Mouse (Mus musculus): ENCODE measurements around the gene Ikzf1. TPM values are rescaled to one million over a fixed set of nuclear protein-coding genes. Genes with fewer than 3 reads are reported as not detected.

The Ikzf1 gene
- polyA plus RNA-seq, 2 experiments from 2014 or later: 133 to 140 TPM

DNA sequence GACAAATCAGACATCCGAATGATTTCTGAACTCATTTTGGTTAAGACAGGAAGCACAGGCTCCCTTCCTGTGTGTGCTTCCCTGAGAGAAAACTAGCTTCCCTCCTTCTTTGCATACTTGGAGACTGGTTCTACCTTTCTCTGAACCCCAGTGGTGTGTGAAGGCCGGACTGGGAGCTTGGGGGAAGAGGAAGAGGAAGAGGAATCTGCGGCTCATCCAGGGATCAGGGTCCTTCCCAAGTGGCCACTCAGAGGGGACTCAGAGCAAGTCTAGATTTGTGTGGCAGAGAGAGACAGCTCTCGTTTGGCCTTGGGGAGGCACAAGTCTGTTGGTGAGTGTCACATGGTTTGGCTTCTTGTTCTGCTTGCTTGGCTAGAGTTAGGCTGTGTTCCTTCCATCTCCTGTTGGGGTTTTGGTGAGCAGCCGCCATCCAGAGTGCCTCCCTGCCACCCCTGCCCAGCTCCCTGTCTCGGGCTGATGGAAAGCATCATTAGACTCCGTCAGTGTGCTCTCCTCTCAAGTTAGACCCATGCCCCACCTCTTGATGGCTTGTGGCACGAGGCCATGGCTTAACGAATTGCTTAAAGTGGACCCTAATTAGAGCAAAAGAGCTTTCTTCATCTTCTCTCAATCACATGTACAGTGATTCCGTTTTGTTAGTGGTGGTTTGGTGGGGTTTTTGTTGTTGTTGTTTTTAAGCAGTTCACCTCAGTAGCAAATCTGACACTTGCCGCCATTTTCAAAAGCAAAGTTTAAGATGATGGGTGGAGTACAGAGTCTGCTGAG lies 5.4 kb downstream of the Ikzf1 start:
- peak; percentile 44 for ATAC-seq

DNA sequence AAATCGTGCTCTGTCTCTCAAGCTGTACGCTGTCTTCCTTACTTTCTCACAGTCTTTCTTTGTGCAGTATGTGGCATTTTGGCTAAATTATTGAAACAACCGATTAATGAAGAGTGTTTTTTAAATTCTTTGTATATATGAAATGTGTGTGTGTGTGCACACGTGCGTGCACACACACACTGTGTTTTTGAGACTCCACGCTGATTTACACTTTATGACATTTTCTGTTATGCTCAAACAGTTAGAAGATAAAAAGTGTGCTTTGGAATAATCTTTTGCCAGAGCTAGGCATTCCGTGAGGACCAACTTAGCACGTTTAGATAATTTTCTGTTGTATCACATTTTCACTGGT lies 6.0 kb downstream of the Ikzf1 start:
- ATAC-seq: no peak

DNA sequence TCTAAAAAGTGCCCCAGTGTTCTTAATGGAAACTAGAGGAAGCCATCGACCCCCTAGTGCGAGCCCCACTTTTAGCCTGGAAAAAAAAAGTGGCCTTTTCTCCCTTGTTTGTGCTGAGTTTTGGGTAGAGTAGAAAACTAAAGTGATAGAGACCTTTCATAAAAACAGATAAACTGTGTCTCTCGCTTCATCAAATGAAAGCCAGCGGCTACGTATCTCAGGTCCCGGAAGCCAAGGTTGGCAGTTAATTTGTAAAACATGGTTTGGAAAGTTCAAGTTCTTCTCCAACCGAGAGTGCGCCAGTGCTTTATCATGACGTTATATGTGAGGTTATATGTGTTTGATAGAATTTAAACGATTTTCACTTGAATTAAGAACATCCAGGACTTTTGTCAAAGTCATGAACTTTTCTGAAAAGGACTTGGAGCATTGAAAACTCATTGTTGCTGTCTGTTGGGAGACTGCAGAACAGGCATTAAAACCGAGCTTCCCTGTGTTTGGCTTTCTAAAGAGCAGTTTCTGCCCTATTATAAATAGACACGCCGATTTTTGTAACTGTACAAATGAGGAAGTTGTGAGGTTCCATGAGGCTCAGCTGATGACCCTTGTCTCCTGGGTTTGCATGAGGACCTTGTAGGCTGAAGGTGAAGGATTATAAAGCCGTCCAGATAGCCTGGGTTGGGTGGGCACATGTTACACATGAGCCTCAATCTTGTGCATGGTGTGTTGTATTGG lies 6.7 kb downstream of the Ikzf1 start:
- ATAC-seq: no peak

DNA sequence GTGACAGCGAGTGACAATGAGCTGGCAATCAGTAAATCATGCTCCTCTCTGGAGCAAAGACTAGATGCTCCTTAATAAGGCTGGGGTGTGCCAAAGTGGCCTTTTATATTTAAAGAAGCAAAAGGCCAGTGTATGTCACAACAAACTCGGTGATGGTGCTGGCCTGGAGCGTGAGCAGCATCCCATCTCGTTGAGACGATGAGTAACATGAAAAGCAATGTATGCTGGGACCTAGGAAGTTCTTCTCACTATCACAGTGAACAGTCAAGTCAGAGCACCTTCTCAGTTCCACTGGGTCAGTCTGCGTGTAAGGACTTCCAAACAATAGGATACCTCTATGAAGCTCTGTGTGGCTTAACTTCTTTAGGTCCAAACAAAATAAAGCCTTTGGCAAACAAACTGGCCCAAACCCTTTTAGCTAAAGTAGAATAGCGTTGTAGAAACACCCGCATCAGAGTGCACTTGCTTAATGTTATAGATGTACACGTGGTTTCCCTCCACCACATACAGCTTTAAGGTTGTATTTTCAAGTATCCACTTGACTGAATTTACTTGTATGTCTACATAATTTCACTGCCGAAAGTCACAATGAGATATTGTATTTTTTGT lies 7.9 kb downstream of the Ikzf1 start:
- ATAC-seq: no peak

GRCm38 (mm10) chr11:11693446-11693845 lies 8.6 kb downstream of the Ikzf1 start:
- ATAC-seq: no peak

DNA sequence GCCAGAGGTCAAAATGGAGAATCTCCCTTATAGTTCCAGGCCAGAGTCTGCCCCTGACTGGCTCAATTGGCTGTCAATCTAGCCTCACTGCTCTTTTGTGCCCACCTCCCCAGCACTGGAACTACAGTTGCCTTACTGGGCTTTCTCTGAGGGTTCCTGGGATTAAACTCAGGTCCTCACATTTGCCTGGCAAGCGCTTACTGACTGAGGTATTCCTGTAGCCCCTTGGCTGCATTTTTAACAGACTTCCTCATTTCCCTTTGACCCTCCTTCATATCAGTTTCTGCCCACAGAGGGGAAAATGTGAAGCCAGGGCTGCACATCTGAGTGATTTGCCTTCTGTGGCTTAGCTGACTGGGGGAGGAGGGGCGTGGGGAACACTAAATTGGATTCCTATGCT lies 9.3 kb downstream of the Ikzf1 start:
- no peak for ATAC-seq

DNA sequence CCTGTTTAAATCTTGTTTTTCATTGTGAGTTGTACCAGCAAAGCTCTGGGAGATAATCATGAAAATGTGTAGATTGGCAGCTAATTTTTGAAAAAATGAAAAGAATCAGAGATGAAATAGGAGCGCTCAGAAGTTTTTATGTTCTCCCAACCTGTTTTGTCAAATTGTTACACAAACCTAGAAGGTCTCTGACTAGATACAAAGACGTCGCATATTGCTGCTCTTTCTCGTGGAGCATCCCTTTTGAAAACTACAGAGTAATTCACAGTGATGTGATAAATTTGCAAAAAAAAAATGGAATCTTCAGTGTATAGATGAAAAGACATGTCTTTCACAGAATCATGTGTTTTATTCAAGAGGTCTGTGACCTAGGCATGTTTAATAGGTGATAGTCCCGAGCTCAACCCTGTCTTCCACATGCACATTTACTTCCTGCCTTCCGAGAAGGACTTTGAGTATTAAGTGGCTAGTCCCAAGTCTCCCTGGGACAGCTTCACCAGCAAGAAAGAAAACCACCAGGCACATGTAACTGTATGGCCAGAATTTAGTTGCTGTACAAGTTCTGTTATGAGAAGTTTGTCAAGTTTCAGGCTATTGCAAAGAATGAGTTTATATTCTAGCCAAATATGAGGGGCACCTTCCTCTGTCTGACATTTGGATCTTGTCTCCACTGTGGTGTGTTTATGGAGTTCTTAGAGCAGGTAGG lies 9.8 kb downstream of the Ikzf1 start:
- ATAC-seq: no peak

DNA sequence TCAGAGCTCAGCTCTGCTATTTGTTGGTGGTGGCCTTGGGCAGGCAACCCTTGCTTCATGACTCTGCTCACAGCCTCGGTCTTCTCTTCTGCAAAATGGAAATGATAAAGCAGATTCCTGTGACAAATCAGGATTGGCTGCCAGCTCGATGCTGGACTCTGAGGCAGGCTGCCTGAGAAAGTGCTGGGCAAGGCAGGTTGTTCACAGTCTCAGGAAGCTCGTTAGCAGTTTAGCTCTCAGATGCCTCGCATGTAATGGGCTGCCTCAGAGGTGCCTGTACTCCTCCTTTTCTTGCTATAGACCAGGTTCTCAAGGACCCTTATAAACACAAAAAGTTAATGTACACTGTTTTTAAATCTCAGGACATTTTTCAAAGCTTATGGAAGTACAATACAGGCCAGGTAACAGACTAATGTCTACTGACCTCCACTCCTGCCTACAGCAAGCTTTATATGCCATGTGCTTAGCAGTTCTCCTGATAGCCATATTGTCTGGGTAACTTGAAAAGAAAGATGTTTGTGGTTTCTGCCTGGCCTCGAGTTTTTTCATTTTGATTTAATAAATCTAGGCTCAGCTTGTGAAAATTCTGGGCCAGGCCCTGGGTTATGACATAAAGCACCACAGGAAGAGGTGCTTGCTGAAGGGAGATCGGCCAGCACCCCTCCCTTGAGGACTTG lies 10.5 kb downstream of the Ikzf1 start:
- peak; percentile 10 for ATAC-seq

GRCm38 (mm10) chr11:11695907-11696306 lies 11.1 kb downstream of the Ikzf1 start:
- ATAC-seq: peak; percentile 20

DNA sequence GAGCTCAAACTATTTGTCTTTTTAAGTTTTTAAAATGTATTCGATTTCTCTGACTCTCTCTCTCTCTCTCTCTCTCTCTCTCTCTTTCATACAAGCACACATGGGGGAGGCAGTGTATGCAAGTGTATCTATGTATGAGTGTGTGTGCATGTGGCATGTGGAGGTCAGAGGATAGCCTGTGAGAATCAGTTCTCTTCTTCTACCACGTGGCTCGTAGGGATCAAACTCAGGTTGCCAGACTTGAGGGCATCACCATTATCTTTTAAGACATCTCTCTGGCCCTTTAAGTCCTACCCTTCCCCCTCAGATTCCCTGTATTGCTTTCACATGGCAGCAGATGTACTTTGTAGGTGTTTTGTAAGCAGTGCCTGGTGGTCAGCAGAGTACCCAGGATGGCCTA lies 12.0 kb downstream of the Ikzf1 start:
- no peak for ATAC-seq

DNA sequence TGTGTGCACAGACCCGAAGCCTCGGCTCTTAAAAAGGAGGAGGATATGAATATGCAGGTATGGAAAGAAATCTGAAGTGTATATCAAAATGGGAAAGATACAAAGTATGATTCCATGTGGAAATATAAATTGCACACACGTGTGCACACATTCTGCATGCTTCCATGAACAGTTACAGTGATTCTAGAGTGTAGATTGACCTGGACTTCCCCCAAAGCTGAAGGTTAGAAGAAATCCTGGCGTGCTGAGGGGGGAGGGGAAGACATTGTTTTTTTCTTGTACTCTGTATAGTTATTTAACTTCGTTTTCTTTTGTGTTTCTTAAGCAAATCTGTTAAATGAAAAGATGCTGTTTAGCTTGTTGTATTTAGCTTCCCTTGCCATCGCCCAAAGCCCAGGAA lies 16.6 kb downstream of the Ikzf1 start:
- no peak for ATAC-seq

GRCm38 (mm10) chr11:11703776-11704175 lies 19.0 kb downstream of the Ikzf1 start:
- ATAC-seq: peak; percentile 70

- no peak for ATAC-seq
Observed at GRCm38 (mm10) chr11:11708154-11708719, 23.4 kb downstream of the Ikzf1 start.

DNA sequence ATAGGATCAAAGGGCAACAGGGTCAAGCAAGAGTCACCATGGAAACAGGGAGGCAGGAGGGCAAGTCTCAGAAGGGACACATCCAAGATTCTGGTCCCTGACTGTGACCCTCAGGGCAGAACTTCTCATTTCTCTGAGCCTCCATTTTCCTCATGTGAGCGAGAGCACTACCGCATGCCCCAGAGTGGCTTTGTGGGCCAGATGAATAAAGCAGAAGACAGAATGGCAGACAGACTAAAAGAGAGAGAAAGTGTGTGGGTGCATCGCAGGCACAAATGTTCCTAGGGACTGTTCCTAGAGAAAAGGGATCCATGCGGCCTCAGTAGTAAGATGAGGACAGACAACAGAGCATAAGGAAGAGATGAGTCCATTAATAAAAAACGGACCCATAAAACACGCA lies 24.5 kb downstream of the Ikzf1 start:
- no peak for ATAC-seq

DNA sequence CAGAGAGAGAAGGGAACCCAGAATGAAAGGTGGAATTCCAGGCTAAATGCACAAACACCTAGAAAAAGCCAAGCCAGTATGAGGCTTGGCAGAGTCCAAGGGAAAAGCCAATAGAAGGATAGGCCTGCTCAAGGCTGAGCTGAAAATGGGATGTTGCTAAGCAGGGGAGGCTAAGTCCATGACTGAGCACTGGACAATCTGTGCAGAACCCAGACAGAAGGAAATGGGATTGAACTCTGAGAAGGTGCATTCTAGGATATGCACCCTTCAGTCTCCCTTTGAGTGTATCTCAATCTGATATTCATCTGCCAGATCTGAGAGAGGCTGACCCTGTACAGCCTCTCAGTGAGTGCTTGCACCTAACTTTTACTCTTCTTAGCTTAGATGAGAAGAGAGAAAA lies 25.9 kb downstream of the Ikzf1 start:
- no peak for ATAC-seq

DNA sequence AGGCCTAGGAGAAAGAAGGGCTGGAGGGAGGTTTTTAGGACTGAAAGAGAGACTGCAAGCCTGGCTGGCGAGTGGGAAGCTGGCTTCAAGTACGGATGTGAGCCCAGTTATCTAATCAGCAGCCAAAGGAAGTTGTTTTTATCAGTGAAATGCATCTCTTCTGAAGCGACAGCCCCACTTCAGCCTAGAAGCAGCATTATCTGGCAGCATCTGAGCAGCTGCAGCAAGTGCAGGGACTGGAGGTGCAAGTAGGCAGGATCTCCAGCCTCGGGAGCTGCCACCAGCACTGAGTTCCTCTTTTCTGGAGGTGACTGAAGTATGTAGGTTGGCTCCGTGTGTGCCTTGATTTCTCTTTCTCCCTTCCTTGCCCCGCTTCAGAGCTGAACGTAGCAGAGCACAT lies 26.9 kb downstream of the Ikzf1 start:
- peak; percentile 68 for ATAC-seq

- ATAC-seq: no peak
Observed at GRCm38 (mm10) chr11:11714676-11715075, 29.9 kb downstream of the Ikzf1 start.

DNA sequence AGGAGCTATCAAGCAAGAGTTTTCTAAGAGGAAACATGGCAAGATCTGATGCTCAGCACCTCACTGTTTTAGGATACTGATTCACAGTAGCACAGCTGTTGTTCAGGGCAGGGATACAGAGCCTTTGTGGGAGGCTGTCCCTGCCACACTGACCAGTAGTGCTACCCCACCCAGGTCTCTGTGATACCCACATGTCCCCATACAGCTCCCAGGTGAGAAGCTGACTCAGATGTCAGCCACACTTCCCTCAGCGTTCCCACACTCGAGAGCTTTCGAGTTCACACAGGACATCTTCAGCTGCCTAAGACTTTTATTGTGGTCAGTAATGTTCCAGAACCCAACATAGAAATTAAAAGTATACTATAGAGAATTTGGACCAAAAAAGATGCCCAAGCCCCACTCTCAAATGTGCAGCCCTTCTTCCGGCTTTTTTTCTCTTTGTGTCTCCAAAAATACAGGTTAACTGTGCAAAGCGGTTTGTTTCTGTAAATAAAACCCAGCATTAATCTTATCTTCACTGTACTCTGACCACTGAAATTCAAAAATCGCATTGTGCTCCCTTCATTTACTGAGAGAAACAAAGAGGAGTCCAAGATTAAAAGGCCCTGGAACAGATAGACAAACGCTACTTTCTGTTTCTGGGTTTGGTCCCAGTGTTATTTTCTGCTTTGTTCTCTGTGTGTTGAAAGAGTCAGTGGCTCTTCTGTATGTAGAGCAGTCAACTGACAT lies 31.3 kb downstream of the Ikzf1 start:
- ATAC-seq: no peak

DNA sequence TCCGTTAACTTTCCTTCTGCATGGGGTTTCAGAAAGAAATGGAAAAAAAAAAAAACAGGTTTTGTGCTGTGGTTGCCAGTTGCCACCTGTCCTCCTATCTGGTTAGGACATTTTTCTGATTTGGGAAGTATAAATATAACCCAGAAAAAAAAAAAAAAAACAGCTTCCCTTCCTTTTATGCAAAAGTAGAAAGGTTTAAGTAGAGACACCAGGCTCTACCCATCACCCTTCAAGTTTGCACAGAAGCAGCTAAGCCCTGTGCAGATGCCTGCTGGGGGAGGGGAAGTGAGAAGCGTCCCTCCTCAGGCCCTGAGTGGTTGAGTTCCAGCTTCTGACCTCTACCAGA lies 31.9 kb downstream of the Ikzf1 start:
- no peak for ATAC-seq

DNA sequence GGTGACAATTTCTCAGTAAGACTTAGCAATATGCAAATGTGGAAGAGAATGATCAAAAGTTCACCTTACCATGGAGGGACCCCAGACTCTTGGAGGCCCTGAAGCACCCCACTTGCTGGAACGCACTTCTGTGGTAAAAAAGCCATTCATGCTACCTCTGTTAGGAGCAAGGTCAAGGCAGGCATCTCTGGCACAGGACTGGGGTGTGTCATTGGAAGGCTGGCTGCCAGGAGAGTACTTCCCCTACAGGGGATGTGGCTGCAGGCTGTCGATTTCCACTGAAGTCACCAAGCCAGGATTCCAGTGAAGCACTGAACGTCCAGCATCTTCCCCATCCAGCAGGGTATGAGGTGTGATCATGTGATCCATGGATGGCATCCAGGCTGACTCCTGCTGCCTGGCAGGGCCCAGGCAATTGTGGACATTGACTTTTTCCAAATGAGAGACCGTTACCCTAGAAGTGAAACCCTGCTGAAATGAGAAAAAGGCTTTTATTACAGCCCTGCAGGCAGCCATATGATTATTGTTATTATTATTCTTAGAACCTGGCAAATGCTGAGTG lies 32.9 kb downstream of the Ikzf1 start:
- ATAC-seq: no peak

GRCm38 (mm10) chr11:11719748-11720147 lies 34.9 kb downstream of the Ikzf1 start:
- peak; percentile 37 for ATAC-seq

Data from activated CD4-positive, CD25-positive, alpha-beta regulatory T cell, adult 4 months (primary cell).